Mouse (Mus musculus) embryonic facial prominence, embryonic 15.5 days (tissue): ENCODE results near the gene Defb20. TPM values are rescaled to one million over a fixed set of nuclear protein-coding genes. Genes with fewer than 3 reads are reported as not detected.

Experiments
- ATAC-seq: fragments of 200-750 bp; cut with Nextera tagmentation; 2 replicates; pipeline ENCODE4 v1.8.0; 2017; ENCODE audit warnings: low read depth, moderate TSS enrichment; ENCODE audit not compliant: insufficient number of reproducible peaks, low FRiP score, low TSS enrichment
- H3K27ac ChIP-seq: fragments of 300-500 bp; sonication (generic); replicated peaks from 2 replicates; pipeline ENCODE4 v1.5.1; 2015; ENCODE audit warnings: mild to moderate bottlenecking, inconsistent platforms
- H3K27me3 ChIP-seq: fragments of 300-500 bp; sonication (generic); 2 replicates; pipeline ENCODE4 v1.6.1; 2015; ENCODE audit warnings: inconsistent platforms
- H3K36me3 ChIP-seq: fragments of 300-500 bp; sonication (generic); 2 replicates; pipeline ENCODE4 v1.6.1; 2015; ENCODE audit warnings: mild to moderate bottlenecking, inconsistent platforms
- H3K4me1 ChIP-seq: fragments of 300-500 bp; sonication (generic); 2 replicates; pipeline ENCODE4 v1.6.1; 2015; ENCODE audit warnings: inconsistent platforms
- H3K4me2 ChIP-seq: fragments of 300-500 bp; sonication (generic); replicated peaks from 2 replicates; pipeline ENCODE4 v1.6.1; 2015; ENCODE audit warnings: mild to moderate bottlenecking, inconsistent platforms
- H3K4me3 ChIP-seq: fragments of 300-500 bp; sonication (generic); replicated peaks from 2 replicates; pipeline ENCODE4 v1.5.1; 2015; ENCODE audit warnings: mild to moderate bottlenecking, inconsistent platforms
- H3K9ac ChIP-seq: fragments of 300-500 bp; sonication (generic); 2 replicates; pipeline ENCODE4 v1.6.1; 2015; ENCODE audit warnings: inconsistent platforms
- H3K9me3 ChIP-seq: fragments of 300-500 bp; sonication (generic); replicated peaks from 2 replicates; pipeline ENCODE4 v1.6.1; 2016; ENCODE audit warnings: inconsistent platforms
- WGBS: fragments of 180-500 bp; shearing (Covaris S2); methylation state at CpG from one replicate; pipeline ENCODE4 v1.1.7; 2015; 5-methylcytosine and 5-hydroxymethylcytosine counted together
- polyA plus RNA-seq: library from polyadenylated mRNA; unstranded; fragments of >200 nt; fragmentation: Nextera tagmentation; extraction: Ambion mirVana; gene quantifications from 2 replicates; pipeline ENCODE4 v1.2.1, GENCODE M21; 2015

Defb20 gene
- polyA plus RNA-seq, 1 experiment from 2014 or later = not detected

- under 1% methylated on average over 5 of the region's 5 CpGs for WGBS
- Histone ChIP-seq H3K4me2 (no peak overlapping the region), H3K27me3 (no peaks in the 10 kb centered on the region), H3K27ac (no peak overlapping the region), H3K9ac (no peak overlapping the region), H3K36me3 (no peaks in the 10 kb centered on the region), H3K4me3 (no peak overlapping the region), H3K4me1 (no peaks in the 10 kb centered on the region), H3K9me3 (no peaks in the 10 kb centered on the region)
- ATAC-seq = no peak
Measured at GRCm38 (mm10) chr2:152450241-152450640, 26.6 kb upstream of the Defb20 start.

- 76% methylated on average over 4 of the region's 4 CpGs for WGBS
- H3K36me3 ChIP-seq = no peaks in the 10 kb centered on the region
- no peaks in the 10 kb centered on the region for H3K4me1 ChIP-seq
- H3K4me3 ChIP-seq = no peak overlapping the region
- no peak overlapping the region for H3K27ac ChIP-seq
- H3K9me3 ChIP-seq = no peaks in the 10 kb centered on the region
- no peaks in the 10 kb centered on the region for H3K27me3 ChIP-seq
- ATAC-seq = no peak
- H3K9ac ChIP-seq = no peak overlapping the region
- no peak overlapping the region for H3K4me2 ChIP-seq
Measured at GRCm38 (mm10) chr2:152452101-152452781, 24.6 kb upstream of the Defb20 start.

DNA sequence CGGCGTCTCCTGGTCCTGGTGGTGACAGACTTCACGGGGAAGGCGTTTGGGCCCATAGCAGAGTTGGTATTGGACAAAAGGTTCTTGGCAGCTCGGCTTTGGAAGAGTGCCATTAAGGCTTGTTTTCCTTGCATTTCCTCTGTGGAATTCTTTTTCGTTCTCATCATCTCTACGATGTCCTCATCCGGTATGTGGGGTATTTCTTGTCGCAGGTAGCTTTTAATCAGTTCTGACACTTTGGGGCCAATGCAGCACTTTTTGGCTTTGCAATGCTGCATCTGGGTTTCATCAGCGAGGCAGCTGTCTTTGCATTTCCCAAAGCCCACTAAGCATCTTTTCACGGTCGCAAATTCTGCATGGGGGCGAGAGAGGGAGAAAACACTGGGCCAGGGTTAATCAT, 17.6 kb upstream of the Defb20 start:
- no peak overlapping the region for H3K4me2 ChIP-seq
- H3K9me3 ChIP-seq = no peaks in the 10 kb centered on the region
- H3K4me1 ChIP-seq = peaks cover 7% of the 10 kb centered on the region
- H3K27ac ChIP-seq = no peak overlapping the region
- H3K4me3 ChIP-seq = no peak overlapping the region
- H3K27me3 ChIP-seq = no peaks in the 10 kb centered on the region
- no peaks in the 10 kb centered on the region for H3K36me3 ChIP-seq
- no peak overlapping the region for H3K9ac ChIP-seq
- 42% methylated on average over 13 of the region's 13 CpGs for WGBS
- no peak for ATAC-seq

DNA sequence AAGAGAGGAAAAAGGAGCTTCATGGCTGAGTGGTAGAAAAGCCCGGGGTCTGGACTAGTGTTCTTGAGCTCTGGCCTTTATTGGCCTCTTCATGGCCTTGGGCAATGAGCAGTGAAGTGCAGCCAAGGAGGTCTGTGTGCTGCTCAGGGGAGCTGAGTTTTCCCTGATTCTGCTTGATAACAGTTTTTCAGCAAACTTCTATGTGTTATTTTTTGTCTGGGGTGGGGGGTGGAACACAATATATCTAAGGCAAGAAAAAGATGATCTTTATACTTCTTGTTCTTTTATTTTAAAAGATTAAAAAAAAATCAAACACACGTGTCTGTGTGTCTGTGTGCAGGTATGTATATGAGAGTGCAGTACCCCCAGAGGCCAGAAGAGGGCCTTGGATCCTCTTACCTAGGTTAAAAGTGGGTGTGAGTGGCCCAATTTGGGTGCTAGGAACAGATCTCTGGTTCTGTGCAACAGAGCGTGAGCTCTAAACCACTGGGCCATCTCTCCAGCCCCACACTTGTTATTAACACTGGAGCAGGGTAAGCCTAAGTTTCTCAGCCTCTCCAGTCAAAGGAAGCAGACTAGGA, 12.2 kb upstream of the Defb20 start, which contains the start of gene Defb23:
TSS of gene Defb23 (minus strand) at position 51 of the 581 bp plus-strand sequence.
- Histone ChIP-seq H3K36me3 (no peaks in the 10 kb centered on the region), H3K4me3 (no peak within 1 kb of the TSS), H3K9ac (no peak within 1 kb of the TSS), H3K27ac (no peak within 1 kb of the TSS), H3K9me3 (no peaks in the 10 kb centered on the region), H3K4me2 (no peak within 1 kb of the TSS), H3K4me1 (no peaks in the 10 kb centered on the region), H3K27me3 (no peaks in the 10 kb centered on the region)
- WGBS = 84% methylated on average over 3 of the region's 3 CpGs
- ATAC-seq = no peak

DNA sequence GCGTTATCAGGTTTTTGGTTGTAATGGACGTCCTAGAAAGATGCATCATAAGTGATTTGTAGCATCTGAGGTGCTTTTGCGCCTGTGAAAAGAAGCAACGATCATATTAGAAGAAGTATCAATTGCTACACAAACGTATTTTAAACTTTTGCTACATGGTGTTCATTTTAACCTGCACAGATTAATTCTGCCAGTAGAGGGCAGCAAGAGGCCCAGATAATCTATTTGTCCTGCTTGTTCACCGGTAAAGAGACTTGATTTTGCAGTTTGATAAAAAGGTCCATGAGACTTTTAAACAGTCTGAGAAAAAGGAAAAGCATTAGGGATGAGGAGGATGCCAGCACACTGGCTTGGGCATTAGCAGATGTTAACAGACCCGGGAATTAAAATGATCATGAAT, 5.9 kb upstream of the Defb20 start:
- no peak overlapping the region for H3K9ac ChIP-seq
- H3K4me2 ChIP-seq = no peak overlapping the region
- no peaks in the 10 kb centered on the region for H3K4me1 ChIP-seq
- H3K4me3 ChIP-seq = no peak overlapping the region
- H3K27me3 ChIP-seq = no peaks in the 10 kb centered on the region
- WGBS = 29% methylated on average over 7 of the region's 7 CpGs
- no peaks in the 10 kb centered on the region for H3K9me3 ChIP-seq
- H3K27ac ChIP-seq = no peak overlapping the region
- no peak for ATAC-seq
- H3K36me3 ChIP-seq = no peaks in the 10 kb centered on the region

- Histone ChIP-seq H3K4me3 (no peak overlapping the region), H3K9ac (no peak overlapping the region), H3K4me1 (no peaks in the 10 kb centered on the region), H3K27ac (no peak overlapping the region), H3K27me3 (no peaks in the 10 kb centered on the region), H3K4me2 (no peak overlapping the region), H3K9me3 (no peaks in the 10 kb centered on the region), H3K36me3 (no peaks in the 10 kb centered on the region)
- ATAC-seq = no peak
- whole genome bisulfite sequencing = 27% methylated on average over 3 of the region's 3 CpGs
Measured at GRCm38 (mm10) chr2:152472434-152472833, 4.4 kb upstream of the Defb20 start.

DNA sequence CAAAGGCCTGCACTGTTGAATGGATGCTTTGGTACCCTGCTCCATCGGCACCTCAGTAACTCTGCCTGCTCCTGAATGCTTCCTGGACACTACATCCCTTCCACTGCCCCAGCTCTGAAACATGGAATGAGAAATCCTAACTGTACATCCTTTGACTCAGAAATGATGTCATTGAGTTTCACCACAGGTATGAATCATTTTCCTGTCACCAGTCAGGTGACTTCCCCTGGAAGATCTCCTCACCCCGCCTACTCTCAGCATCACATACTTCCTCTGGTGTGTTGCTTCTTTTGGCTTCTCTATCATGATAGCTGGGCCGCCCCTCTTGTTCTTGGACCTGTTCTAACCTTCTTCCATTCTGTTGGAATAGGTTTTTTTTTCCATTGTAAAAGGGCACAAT, 4.0 kb downstream of the Defb20 start:
- Histone ChIP-seq H3K4me2 (no peak overlapping the region), H3K4me1 (no peaks in the 10 kb centered on the region), H3K9ac (no peak overlapping the region), H3K9me3 (no peaks in the 10 kb centered on the region), H3K36me3 (no peaks in the 10 kb centered on the region), H3K27ac (no peak overlapping the region), H3K4me3 (no peak overlapping the region), H3K27me3 (no peaks in the 10 kb centered on the region)
- WGBS = 85% methylated on average over 3 of the region's 3 CpGs
- no peak for ATAC-seq

DNA sequence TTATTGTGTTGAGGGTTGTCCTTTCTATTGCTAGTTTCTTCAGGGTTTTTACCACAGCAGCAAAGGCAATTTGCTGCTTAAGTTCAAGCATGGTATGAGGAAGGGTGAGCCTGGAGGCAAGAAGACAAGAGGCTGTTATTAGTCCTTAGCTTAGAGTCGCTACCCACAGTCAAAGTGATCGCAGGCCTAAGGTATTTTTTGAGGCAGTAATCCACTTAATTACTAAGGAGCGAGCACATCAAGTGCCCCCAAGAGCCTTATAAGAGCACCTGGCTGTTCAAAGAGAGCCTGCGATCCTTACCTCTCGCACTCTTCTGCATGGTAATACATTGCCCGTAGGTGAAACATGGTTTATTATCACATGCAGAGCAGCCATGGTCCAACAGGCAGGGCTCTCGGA, 4.9 kb downstream of the Defb20 start:
- WGBS = 75% methylated on average over 7 of the region's 7 CpGs

DNA sequence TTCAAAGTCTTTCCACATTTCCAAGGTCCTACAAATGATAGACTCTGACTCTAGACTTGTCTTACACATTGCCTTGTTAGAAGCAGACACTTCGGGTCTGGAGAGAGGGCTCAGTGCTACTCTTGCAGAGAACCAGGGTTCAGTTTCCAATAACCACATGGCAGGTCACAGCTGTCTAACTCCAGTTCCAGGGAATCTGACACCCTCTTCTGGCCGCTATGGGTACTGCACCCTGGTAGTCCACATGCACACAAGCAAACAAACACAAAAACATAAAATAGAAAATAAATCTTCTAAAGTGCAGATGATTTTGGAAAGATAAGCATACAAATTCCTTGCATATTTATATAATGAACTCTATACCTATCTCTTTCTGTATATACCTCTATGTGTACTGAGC, 10.2 kb downstream of the Defb20 start:
- H3K9ac ChIP-seq = no peak overlapping the region
- no peak overlapping the region for H3K4me3 ChIP-seq
- H3K4me1 ChIP-seq = no peaks in the 10 kb centered on the region
- H3K36me3 ChIP-seq = no peaks in the 10 kb centered on the region
- H3K27me3 ChIP-seq = no peaks in the 10 kb centered on the region
- 71% methylated on average over 2 of the region's 2 CpGs for WGBS
- ATAC-seq = no peak
- no peak overlapping the region for H3K4me2 ChIP-seq
- H3K27ac ChIP-seq = no peak overlapping the region
- H3K9me3 ChIP-seq = no peaks in the 10 kb centered on the region

More for the DNA sequence above, 4.9 kb downstream of the Defb20 start:
- no peak overlapping the region for H3K4me3 ChIP-seq
- H3K36me3 ChIP-seq = no peaks in the 10 kb centered on the region
- H3K27ac ChIP-seq = no peak overlapping the region
- no peaks in the 10 kb centered on the region for H3K27me3 ChIP-seq
- H3K4me1 ChIP-seq = no peaks in the 10 kb centered on the region
- H3K9me3 ChIP-seq = no peaks in the 10 kb centered on the region
- H3K4me2 ChIP-seq = no peak overlapping the region
- ATAC-seq = no peak
- no peak overlapping the region for H3K9ac ChIP-seq

DNA sequence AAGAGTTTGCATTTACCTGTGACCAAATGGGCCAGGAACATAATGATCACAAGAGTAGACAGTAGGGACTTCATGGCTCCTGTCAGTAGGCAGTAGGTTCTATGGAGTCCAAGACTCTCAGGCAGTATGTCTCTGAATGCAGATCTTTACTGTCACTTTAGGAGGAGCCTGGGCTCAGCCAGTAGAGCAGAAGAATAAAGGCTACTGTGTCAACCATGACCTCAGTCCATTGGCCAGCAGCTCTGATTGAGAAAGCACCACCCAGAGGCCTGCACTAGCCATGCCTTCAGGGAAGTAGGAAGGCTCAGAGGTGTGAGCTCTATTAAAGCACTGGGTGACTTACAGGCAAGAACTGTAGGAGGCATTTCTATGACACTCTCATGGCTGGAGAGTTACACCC, 13.2 kb downstream of the Defb20 start, which contains the start of gene Defb22:
TSS of gene Defb22 (minus strand) at position 101 of the 400 bp plus-strand sequence.
- Histone ChIP-seq H3K36me3 (no peaks in the 10 kb centered on the region), H3K9me3 (no peaks in the 10 kb centered on the region), H3K27me3 (no peaks in the 10 kb centered on the region), H3K4me2 (no peak within 1 kb of the TSS), H3K27ac (no peak within 1 kb of the TSS), H3K4me3 (no peak within 1 kb of the TSS), H3K9ac (no peak within 1 kb of the TSS), H3K4me1 (no peaks in the 10 kb centered on the region)
- ATAC-seq = no peak

GRCm38 (mm10) chr2:152493151-152493550, 16.3 kb downstream of the Defb20 start:
- Histone ChIP-seq H3K4me1 (no peaks in the 10 kb centered on the region), H3K9me3 (no peaks in the 10 kb centered on the region), H3K27me3 (no peaks in the 10 kb centered on the region), H3K36me3 (no peaks in the 10 kb centered on the region), H3K27ac (no peak overlapping the region), H3K9ac (no peak overlapping the region), H3K4me2 (no peak overlapping the region), H3K4me3 (no peak overlapping the region)
- ATAC-seq = no peak
- 75% methylated on average over 6 of the region's 6 CpGs for WGBS

DNA sequence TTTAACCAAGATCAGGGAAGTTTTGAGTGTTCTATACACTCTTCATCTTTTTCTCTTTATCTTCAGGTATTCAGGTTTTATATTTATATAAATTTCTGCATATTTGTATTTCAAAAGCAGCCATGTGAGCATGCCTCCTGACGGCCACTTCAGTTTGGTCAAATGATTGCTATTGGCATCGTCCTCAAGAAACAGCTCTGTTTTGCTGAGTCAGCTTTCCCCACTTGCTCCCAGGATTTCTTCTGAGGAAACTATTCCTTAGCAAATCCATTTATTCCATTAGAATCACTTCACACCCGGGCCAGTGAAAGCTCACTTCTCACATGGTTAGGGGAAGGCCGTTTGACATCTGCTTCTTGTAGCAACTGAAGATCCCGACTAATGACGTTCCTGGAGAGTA, 21.2 kb downstream of the Defb20 start:
- no peaks in the 10 kb centered on the region for H3K27me3 ChIP-seq
- H3K4me2 ChIP-seq = no peak overlapping the region
- H3K27ac ChIP-seq = no peak overlapping the region
- no peaks in the 10 kb centered on the region for H3K36me3 ChIP-seq
- H3K9me3 ChIP-seq = no peaks in the 10 kb centered on the region
- H3K9ac ChIP-seq = no peak overlapping the region
- WGBS = 73% methylated on average over 6 of the region's 6 CpGs
- H3K4me3 ChIP-seq = no peak overlapping the region
- ATAC-seq = no peak
- no peaks in the 10 kb centered on the region for H3K4me1 ChIP-seq
